Mouse (Mus musculus) subcutaneous adipose tissue, adult 2 months (tissue): Measurements from ENCODE around the gene Neil1. TPM values are rescaled to one million over a fixed set of nuclear protein-coding genes. Genes with fewer than 3 reads are reported as not detected.

Experiments used
- polyA plus RNA-seq: library from polyadenylated mRNA; depleted of rRNA; stranded (reverse); fragments of >200 nt; gene quantifications from 2 replicates; pipeline ENCODE4 v1.2.3, GENCODE M21; 2012; ENCODE audit warnings: low replicate concordance; rRNA removed

The Neil1 gene
- polyA plus RNA-seq: 13.9 and 17.0 TPM in 2 replicates

GRCm38 (mm10) chr9:57148144-57148878 is at the start of gene Neil1:
Gene Neil1, minus strand, starts transcription at chr9:57148305.

GRCm38 (mm10) chr9:57158013-57158470 is 9.9 kb upstream of the Neil1 start, which contains the start of gene Commd4:
Gene Commd4, minus strand, starts transcription at chr9:57158331.

DNA sequence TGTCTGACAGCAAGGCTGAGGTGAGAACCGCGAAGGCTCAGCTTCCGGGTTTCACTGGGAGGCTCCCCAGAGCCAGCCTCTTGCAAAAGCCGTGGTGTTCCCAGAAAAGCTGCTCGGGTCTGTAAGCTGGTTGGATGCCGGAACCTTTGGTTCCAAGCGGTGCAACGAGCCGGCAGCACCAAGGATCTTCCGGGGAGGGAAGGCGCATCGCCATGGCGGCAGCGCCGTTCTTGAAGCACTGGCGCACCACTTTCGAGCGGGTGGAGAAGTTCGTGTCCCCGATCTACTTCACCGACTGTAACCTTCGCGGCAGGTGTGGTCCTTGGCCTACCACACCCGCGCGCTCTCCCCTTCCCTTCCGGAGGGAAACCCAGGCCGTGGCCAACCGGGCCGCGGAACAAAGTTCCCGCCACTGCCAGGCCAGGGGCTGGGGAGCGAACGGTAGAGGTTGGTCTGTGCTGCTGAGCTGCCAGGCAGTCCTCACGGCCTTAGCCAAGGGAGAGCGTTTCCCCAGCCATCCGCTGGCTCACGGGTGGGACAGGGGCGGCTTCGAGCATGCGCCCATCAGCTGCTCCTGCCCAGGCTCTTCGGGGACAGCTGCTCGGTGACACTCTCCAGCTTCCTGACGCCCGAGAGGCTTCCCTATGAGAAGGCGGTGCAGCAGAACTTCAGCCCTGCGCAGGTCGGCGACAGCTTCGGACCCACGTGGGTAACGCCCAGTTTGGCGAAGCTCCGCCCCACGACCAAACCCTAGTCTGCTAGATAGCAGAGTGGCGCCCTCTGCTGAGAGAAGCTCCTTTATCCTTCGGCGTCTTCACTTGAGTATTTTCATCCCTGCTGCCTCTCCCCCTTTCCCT is 17.3 kb downstream of the Neil1 start, which contains the start of gene Man2c1:
Gene Man2c1, plus strand, starts transcription at position 114 of the 857 bp plus-strand sequence.

Other genes with a start within 250 kb of the Neil1 start
- gene Snx33, start 219.9 kb downstream of the Neil1 start, polyA plus RNA-seq: 19.4 and 22.6 TPM in 2 replicates
- gene Imp3, start 210.8 kb downstream of the Neil1 start, polyA plus RNA-seq: 107 and 219 TPM in 2 replicates
- gene Snupn, start 197.4 kb downstream of the Neil1 start, polyA plus RNA-seq: 6.4 and 8.6 TPM in 2 replicates
- gene Ptpn9, start 153.4 kb downstream of the Neil1 start, polyA plus RNA-seq: 29.8 and 43.5 TPM in 2 replicates
- 51.1 and 109 TPM in 2 replicates for gene Sin3a, start 76.3 kb downstream of the Neil1 start, polyA plus RNA-seq
- gene Man2c1, start 17.6 kb downstream of the Neil1 start, polyA plus RNA-seq: 227 and 273 TPM in 2 replicates
- gene Commd4, start 10.0 kb upstream of the Neil1 start, polyA plus RNA-seq: 143 and 173 TPM in 2 replicates
- not detected in 2 replicates for gene Trcg1, start 88.3 kb upstream of the Neil1 start, polyA plus RNA-seq
- gene 1700017B05Rik, start 114.3 kb upstream of the Neil1 start, polyA plus RNA-seq: 8.6 and 27.9 TPM in 2 replicates